Mouse (Mus musculus): ENCODE data around the gene Olfr1274-ps.
"Not testable (repeated sequence)": the region's sequence is repeated elsewhere in the genome, so short reads cannot be mapped to it uniquely, and the experiment has no call there.

DNA sequence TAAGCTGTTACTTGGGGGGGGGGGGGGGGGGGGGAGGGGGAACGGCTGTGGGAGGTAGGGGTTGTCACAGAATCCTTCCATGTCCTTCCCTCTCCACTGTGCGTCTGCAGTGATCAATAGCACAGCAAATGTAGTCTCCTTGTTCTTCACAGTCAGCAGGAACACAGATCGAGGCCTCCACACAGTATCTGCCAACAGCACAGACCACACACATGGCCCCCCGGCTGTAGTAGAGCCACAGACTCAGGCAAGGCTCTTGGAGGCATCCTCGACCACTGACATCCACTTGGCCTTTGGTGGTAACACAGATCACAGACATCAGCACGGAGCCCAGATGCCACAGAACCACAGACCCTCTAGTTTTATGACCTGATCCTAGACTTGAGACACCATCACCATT lies 47.4 kb upstream of the Olfr1274-ps start:
- TF ChIP-seq POLR2A (IDR thresholded peaks at IDR 0.05; ENCODE audit: control insufficient read depth, extremely low read depth, insufficient read depth, low read length, poor library complexity); CTCF (IDR thresholded peaks at IDR 0.05; ENCODE audit: borderline replicate concordance, control insufficient read depth, extremely low read depth, insufficient read depth, low read length, poor library complexity): not testable (repeated sequence)
